Mouse (Mus musculus) ES-E14 (cell line): ENCODE results near the gene Mapkapk3.

ENCODE experiments used
- CHD2 ChIP-seq: IDR thresholded peaks from 2 replicates; pipeline ENCODE4 v1.6.1; 2014; ENCODE audit warnings: mild to moderate bottlenecking, low read depth, low read length, inconsistent platforms
- HCFC1 ChIP-seq: IDR thresholded peaks from 2 replicates; pipeline ENCODE4 v1.6.1; 2012; ENCODE audit warnings: low read length, inconsistent platforms, borderline replicate concordance; ENCODE audit not compliant: insufficient read depth
- ZC3H11A ChIP-seq: IDR thresholded peaks from 2 replicates; pipeline ENCODE4 v1.6.1; 2012; ENCODE audit warnings: low read depth, mild to moderate bottlenecking, inconsistent platforms, low read length, borderline replicate concordance
- ZNF384 ChIP-seq: IDR thresholded peaks from 2 replicates; pipeline ENCODE4 v1.6.1; 2012; ENCODE audit warnings: low read depth, low read length, inconsistent platforms

- TF ChIP-seq ZC3H11A (no peak), CHD2 (no peak), HCFC1 (no peak), ZNF384 (no peak)
Measured at GRCm38 (mm10) chr9:107289211-107290076, at the start of gene Mapkapk3.
